Mouse (Mus musculus): ENCODE data around the gene Lalba.
"Not testable (repeated sequence)": the region's sequence is repeated elsewhere in the genome, so short reads cannot be mapped to it uniquely, and the experiment has no call there.

Lalba gene

GRCm38 (mm10) chr15:98491332-98491731, 8.8 kb upstream of the Lalba start:
- no peak for DNase-seq

GRCm38 (mm10) chr15:98486433-98487021, 4.0 kb upstream of the Lalba start:
- no peak for DNase-seq

DNA sequence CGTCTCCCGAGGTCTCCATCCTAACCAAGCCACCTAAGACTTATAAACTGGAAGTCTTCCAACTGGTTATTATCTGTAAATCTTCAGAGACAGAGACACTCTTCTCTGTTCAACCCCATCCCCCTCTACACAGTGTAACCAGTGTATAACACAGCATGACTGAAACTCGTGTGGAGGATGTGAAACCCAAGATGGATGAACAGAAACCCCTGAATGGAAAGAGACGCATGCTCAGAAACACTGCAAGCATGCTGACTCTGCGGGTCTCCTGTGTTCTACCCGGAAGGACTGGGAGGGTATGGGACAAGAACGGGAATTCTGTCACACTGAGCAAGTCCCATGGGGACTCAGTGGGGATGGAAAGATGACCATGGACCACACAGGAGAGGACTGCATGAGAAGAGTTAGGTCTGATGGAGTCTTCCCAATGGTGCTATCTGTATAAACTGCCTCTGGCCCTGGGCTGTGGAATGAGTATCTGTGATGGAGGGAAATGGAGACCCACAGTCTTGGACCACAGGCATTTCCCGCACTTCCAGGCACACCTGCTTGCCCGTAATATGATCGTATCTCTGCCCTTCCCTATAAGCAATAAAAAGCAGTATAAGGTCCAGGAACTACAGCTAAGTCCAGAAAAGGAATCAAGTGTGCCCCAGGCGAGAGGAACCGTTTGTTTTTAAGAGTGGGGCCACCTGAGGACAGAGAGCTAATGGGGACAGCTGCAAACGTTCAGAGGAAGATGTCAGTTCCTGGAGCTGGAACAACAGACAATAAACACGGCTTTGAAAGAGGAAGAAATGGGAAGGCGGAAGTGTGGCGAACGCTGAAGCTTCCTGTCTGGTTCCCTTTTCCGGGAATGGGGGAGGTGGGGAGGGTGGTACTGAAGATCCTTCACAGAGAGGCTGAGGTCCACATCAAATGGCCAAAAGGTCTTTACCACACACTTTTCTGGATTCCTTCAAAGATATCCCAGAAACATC, 1.7 kb upstream of the Lalba start:
- DNase-seq: no peak

DNA sequence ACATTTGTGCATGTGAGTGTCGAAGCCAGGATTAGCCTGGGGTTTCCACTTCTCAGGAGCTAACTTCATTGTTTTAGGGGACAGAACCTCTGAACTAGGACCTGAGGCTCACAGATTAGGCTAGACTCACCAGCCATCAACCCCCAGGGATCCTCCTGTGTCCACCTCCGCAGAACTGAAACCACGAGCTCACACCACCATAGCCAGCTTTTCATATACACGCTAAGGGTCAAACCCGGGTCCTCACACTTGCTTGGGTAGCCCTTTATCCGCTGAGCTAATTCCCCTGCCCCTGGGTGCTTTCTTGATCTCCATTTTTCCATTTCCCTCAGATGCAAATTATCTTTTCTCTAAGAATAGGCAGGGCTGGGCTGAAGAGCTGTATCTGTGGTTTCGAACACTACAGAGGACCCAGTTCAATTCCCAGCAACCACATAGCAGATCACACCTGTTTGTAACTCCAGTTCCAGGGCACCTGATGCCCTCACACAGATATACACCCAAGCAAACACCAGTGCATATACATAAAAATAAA, 2.9 kb downstream of the Lalba start:
- DNase-seq: no peak

- DNase-seq: no peak
These were observed 6.2 kb downstream of the Lalba start for GRCm38 (mm10) chr15:98476281-98476680.

DNA sequence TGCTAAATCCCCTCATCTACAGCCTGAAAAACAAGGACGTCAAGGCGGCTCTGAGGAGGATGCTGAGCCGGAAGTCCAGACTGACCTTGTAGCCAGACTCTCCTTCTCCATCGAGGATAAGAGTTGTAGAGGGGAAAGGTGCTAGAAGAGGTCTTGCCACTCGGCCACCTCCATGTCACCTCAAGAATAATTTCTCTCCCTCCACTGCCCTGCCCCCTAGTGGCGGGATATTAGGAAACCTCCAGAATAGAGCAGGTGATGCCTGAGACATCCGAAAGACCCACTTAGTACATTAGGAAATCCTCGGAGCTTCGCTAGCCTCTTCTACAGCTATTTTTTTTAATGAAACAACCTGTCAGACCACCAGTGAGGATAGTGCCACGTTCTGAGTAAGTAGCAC, 7.1 kb downstream of the Lalba start:
- DNase-seq: peak; percentile 61

DNA sequence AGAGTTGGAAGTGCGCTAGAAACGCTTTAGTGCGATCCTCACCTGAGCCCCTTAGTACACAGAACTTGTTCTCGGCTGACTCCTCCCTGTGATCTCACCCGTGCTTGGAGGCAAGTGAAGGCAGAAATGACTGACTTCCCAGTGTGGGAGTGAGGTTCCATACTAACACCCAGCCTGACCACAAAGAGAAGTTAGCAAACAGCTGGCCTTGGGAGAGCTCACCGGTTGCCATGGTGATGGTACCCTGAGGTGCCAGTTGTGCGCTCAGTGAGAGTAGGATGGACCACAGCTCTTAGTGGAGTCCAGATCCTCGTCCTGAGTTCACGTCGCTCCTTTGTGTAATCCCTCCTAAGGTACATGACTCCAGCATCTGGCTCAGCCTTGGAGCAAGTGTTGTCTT, 7.6 kb downstream of the Lalba start:
- DNase-seq: no peak

GRCm38 (mm10) chr15:98471539-98471938, 11.0 kb downstream of the Lalba start:
- no peak for DNase-seq

DNA sequence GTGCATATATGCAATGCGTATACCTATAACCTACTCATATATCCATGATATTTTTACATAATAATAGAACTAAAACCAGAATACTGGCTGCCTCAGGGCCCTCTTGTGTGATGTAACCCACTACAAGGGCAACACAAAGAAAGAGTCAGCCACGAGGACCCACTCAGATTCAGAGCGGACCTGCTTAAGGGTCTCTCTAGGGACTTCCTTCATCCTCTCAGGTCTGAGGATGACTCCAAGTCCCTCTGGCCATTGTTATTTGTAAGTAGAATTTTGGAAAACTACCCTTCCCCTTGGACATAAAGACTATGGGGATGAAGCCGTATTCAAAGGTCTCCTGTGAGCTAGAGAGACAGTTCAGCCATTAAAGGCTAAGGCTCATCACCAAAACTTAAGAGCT, 12.9 kb downstream of the Lalba start, which contains the start of gene OR5BS1P:
OR5BS1P (plus strand) TSS at position 301 of the 400 bp plus-strand sequence.
- no peak for DNase-seq

DNA sequence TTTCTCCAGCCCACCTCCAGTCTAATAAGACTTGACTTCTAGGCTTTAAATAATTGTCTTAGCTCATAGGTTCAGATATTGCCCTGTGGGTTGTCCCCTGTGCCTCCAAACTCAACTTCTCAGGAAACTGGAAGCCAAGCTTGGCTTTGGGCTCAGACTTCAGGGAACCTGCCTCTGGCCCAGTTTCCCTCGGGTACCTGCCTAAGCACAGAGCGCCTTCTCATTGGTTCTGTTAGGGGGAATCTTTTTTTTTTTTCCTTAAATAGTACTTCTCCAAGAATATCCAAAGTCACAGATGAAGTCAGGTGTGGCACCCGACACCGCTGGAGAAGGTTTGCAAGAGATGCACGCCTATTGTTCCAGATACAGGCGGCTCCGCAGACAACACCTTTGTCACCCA, 30.2 kb downstream of the Lalba start, which contains the start of gene Olfr281:
Olfr281 (plus strand) TSS at position 301 of the 400 bp plus-strand sequence.
- no peak for DNase-seq

GRCm38 (mm10) chr15:98448521-98448920, 34.0 kb downstream of the Lalba start:
- DNase-seq: peak; percentile 28

DNA sequence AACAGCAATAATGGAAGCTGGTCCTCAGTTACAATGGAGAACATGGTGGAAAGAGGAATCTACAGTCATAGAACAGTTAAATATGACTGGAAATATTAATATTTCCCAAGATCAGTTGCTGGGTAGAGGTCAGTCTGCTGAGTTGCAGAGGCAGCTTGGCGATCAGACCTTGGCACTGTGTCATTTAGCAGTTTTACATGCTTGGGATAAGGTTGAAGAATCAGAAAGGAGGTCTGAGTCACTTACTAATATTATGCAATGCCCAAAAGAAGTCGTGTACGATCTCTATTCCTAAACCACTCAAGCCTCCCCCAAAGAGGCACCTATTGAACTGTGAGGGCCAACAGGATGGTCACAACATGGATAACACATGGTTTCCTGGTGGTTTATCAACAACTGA, 38.0 kb downstream of the Lalba start:
- DNase-seq: no peak

DNA sequence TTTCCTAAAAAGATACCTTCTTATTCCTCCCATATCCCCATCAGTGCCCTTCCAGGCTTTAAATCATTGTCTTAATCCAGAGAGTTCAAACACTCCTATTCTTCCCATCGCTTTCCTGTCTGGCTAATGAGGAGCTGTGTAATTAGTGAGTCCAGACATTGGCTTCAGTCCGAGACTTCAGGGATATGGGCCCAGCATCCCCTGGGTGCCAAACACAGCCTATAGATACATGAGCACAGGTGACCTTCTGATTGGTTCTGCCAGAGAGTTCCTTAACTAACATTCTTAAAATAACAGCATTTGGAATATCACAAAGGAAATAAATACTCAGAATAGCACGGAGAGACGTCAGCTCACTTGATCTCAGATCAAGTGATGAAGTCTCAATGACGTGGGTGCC, 51.6 kb downstream of the Lalba start, which contains the start of gene Olfr282:
Olfr282 (plus strand) TSS at position 301 of the 400 bp plus-strand sequence.
- DNase-seq: not testable (repeated sequence)

All from embryo, embryonic 11 days (tissue).